Mouse (Mus musculus) forebrain, embryonic 14.5 days (tissue): Measurements from ENCODE around the gene BC107364. TPM values are rescaled to one million over a fixed set of nuclear protein-coding genes. Genes with fewer than 3 reads are reported as not detected.
A peak's percentile ranks its signal among the peaks of the same experiment; 100 is the strongest.
"Not testable (repeated sequence)": the region's sequence is repeated elsewhere in the genome, so short reads cannot be mapped to it uniquely, and the experiment has no call there.

Experiments
- ATAC-seq: fragments of 200-750 bp; cut with Nextera tagmentation; 2 replicates; pipeline ENCODE4 v1.8.0; 2017; ENCODE audit warnings: mild to moderate bottlenecking, moderate library complexity
- DNase-seq: peaks from one replicate; pipeline ENCODE4 v3.0.0-alpha.2; 2015; ENCODE audit warnings: low spot score
- H3K27ac ChIP-seq: fragments of 300-500 bp; sonication (generic); 2 replicates; pipeline ENCODE4 v1.5.1; 2014; ENCODE audit warnings: low read depth, mild to moderate bottlenecking, control low read depth, low read length, moderate library complexity
- H3K27me3 ChIP-seq: fragments of 300-500 bp; sonication (generic); replicated peaks from 2 replicates; pipeline ENCODE4 v1.6.1; 2014; ENCODE audit warnings: low read length, control low read depth, mixed read lengths; ENCODE audit not compliant: control insufficient read depth, insufficient read depth
- H3K36me3 ChIP-seq: fragments of 300-500 bp; sonication (generic); 2 replicates; pipeline ENCODE4 v1.6.1; 2014; ENCODE audit warnings: low read length, control low read depth; ENCODE audit not compliant: control insufficient read depth, insufficient read depth
- H3K4me1 ChIP-seq: fragments of 300-500 bp; sonication (generic); 2 replicates; pipeline ENCODE4 v1.6.1; 2014; ENCODE audit warnings: antibody characterized with exemption, low read length, control low read depth; ENCODE audit not compliant: control insufficient read depth, insufficient read depth
- H3K4me2 ChIP-seq: fragments of 300-500 bp; sonication (generic); 2 replicates; pipeline ENCODE4 v1.6.1; 2014; ENCODE audit warnings: mild to moderate bottlenecking, control low read depth, low read length
- H3K4me3 ChIP-seq: fragments of 300-500 bp; sonication (generic); 2 replicates; pipeline ENCODE4 v1.5.1; 2014; ENCODE audit warnings: low read depth, low read length, control low read depth
- H3K9ac ChIP-seq: fragments of 300-500 bp; sonication (generic); 2 replicates; pipeline ENCODE4 v1.6.1; 2014; ENCODE audit warnings: mild to moderate bottlenecking, low read length, control low read depth, moderate library complexity
- H3K9me3 ChIP-seq: fragments of 300-500 bp; sonication (generic); replicated peaks from 2 replicates; pipeline ENCODE4 v1.6.1; 2016; ENCODE audit warnings: low read length, control low read depth, mixed read lengths; ENCODE audit not compliant: control insufficient read depth
- WGBS: fragments of 180-500 bp; shearing (Covaris S2); extraction: QIAGEN DNeasy Blood & Tissue Kit; methylation state at CpG from one replicate; pipeline ENCODE4 v1.1.7; 2014; 5-methylcytosine and 5-hydroxymethylcytosine counted together
- polyA plus RNA-seq: library from polyadenylated mRNA; unstranded; fragments of >200 nt; fragmentation: Nextera tagmentation; extraction: Ambion mirVana; gene quantifications from 2 replicates; pipeline ENCODE4 v1.2.1, GENCODE M21; 2014

The BC107364 gene
- polyA plus RNA-seq, 1 experiment from 2014 or later: not detected

GRCm38 (mm10) chr3:96427311-96427710 is 24.8 kb downstream of the BC107364 start:
- ATAC-seq: no peak
- DNase-seq: no peak
- Histone ChIP-seq H3K9ac (no peak overlapping the region), H3K9me3 (no peaks in the 10 kb centered on the region), H3K27me3 (peaks cover 11% of the 10 kb centered on the region; the same call in 1 of the 2 replicates), H3K4me3 (no peak overlapping the region), H3K4me1 (no peaks in the 10 kb centered on the region), H3K27ac (no peak overlapping the region), H3K4me2 (no peak overlapping the region), H3K36me3 (no peaks in the 10 kb centered on the region)
- 10% methylated on average over 4 of the region's 4 CpGs for WGBS

- DNase-seq (no peak), ATAC-seq (no peak)
- no peak overlapping the region for H3K27ac ChIP-seq
- peaks cover 11% of the 10 kb centered on the region; the same call in 1 of the 2 replicates for H3K27me3 ChIP-seq
- H3K9me3 ChIP-seq: no peaks in the 10 kb centered on the region
- 76% methylated on average over 4 of the region's 4 CpGs for WGBS
- no peaks in the 10 kb centered on the region for H3K4me1 ChIP-seq
- H3K4me2 ChIP-seq: no peak overlapping the region
- H3K36me3 ChIP-seq: no peaks in the 10 kb centered on the region
- H3K9ac ChIP-seq: no peak overlapping the region
- H3K4me3 ChIP-seq: no peak overlapping the region
These were observed 25.8 kb downstream of the BC107364 start for GRCm38 (mm10) chr3:96426268-96426667.

GRCm38 (mm10) chr3:96424447-96424846 is 27.7 kb downstream of the BC107364 start:
- ATAC-seq: peak; percentile 54
- DNase-seq, H3K9me3 ChIP-seq, H3K27me3 ChIP-seq, H3K9ac ChIP-seq, H3K4me2 ChIP-seq, H3K36me3 ChIP-seq, H3K27ac ChIP-seq, H3K4me3 ChIP-seq, H3K4me1 ChIP-seq: not testable (repeated sequence)
- 13% methylated on average over 4 of the region's 4 CpGs for WGBS

- no peaks in the 10 kb centered on the region for H3K4me1 ChIP-seq
- H3K9me3 ChIP-seq: no peaks in the 10 kb centered on the region
- H3K4me2 ChIP-seq: no peak overlapping the region
- H3K27ac ChIP-seq: no peak overlapping the region
- no peak overlapping the region for H3K4me3 ChIP-seq
- H3K36me3 ChIP-seq: no peaks in the 10 kb centered on the region
- 0 out of 2 replicates have a peak, but pooled peaks cover 3% of the 10 kb centered on the region for H3K27me3 ChIP-seq
- DNase-seq (no peak), ATAC-seq (no peak)
- WGBS: 12% methylated on average over 9 of the region's 9 CpGs
- no peak overlapping the region for H3K9ac ChIP-seq
These were observed 28.2 kb downstream of the BC107364 start for GRCm38 (mm10) chr3:96423889-96424288.

GRCm38 (mm10) chr3:96420796-96421195 is 31.3 kb downstream of the BC107364 start:
- no peaks in the 10 kb centered on the region for H3K4me1 ChIP-seq
- H3K9me3 ChIP-seq: no peaks in the 10 kb centered on the region
- ATAC-seq (no peak), DNase-seq (no peak)
- no peak overlapping the region for H3K4me2 ChIP-seq
- WGBS: 57% methylated on average over 3 of the region's 3 CpGs
- H3K36me3 ChIP-seq: no peaks in the 10 kb centered on the region
- no peaks in the 10 kb centered on the region for H3K27me3 ChIP-seq
- H3K27ac ChIP-seq: no peak overlapping the region
- no peak overlapping the region for H3K9ac ChIP-seq
- H3K4me3 ChIP-seq: no peak overlapping the region

- not testable (repeated sequence) for ATAC-seq, DNase-seq, H3K4me2 ChIP-seq, H3K27ac ChIP-seq, H3K4me3 ChIP-seq, H3K27me3 ChIP-seq, H3K36me3 ChIP-seq, H3K9me3 ChIP-seq, H3K4me1 ChIP-seq, H3K9ac ChIP-seq
- 65% methylated on average over 5 of the region's 5 CpGs for WGBS
These were observed 33.2 kb downstream of the BC107364 start for GRCm38 (mm10) chr3:96418902-96419301.

- Histone ChIP-seq H3K36me3 (no peaks in the 10 kb centered on the region), H3K4me3 (no peak overlapping the region), H3K27ac (no peak overlapping the region), H3K4me2 (no peak overlapping the region), H3K27me3 (no peaks in the 10 kb centered on the region), H3K4me1 (no peaks in the 10 kb centered on the region), H3K9me3 (no peaks in the 10 kb centered on the region), H3K9ac (no peak overlapping the region)
- WGBS: 75% methylated on average over 7 of the region's 7 CpGs
- no peak for DNase-seq
- ATAC-seq: no peak
These were observed 34.0 kb downstream of the BC107364 start for GRCm38 (mm10) chr3:96417850-96418815.

GRCm38 (mm10) chr3:96416595-96416994 is 35.5 kb downstream of the BC107364 start:
- Histone ChIP-seq H3K9me3 (no peaks in the 10 kb centered on the region), H3K36me3 (no peaks in the 10 kb centered on the region), H3K4me2 (no peak overlapping the region), H3K4me3 (no peak overlapping the region), H3K27ac (no peak overlapping the region), H3K27me3 (no peaks in the 10 kb centered on the region), H3K9ac (no peak overlapping the region), H3K4me1 (no peaks in the 10 kb centered on the region)
- WGBS: 92% methylated on average over 6 of the region's 6 CpGs
- ATAC-seq (no peak), DNase-seq (no peak)

- H3K36me3 ChIP-seq: no peaks in the 10 kb centered on the region
- H3K4me2 ChIP-seq: no peak overlapping the region
- no peak overlapping the region for H3K4me3 ChIP-seq
- no peak overlapping the region for H3K9ac ChIP-seq
- H3K4me1 ChIP-seq: no peaks in the 10 kb centered on the region
- 95% methylated on average over 2 of the region's 2 CpGs for WGBS
- no peak for DNase-seq
- no peak for ATAC-seq
- H3K27ac ChIP-seq: no peak overlapping the region
- H3K27me3 ChIP-seq: no peaks in the 10 kb centered on the region
- H3K9me3 ChIP-seq: no peaks in the 10 kb centered on the region
These were observed 36.0 kb downstream of the BC107364 start for GRCm38 (mm10) chr3:96416056-96416455.
